Mouse (Mus musculus): ENCODE measurements at regions not wholly inside any gene's neighbourhood (a gene's known extent, or its start where the extent isn't known, plus 50 kb on each side); places are given as distances from the start of the nearest gene placed in this dataset.

DNA sequence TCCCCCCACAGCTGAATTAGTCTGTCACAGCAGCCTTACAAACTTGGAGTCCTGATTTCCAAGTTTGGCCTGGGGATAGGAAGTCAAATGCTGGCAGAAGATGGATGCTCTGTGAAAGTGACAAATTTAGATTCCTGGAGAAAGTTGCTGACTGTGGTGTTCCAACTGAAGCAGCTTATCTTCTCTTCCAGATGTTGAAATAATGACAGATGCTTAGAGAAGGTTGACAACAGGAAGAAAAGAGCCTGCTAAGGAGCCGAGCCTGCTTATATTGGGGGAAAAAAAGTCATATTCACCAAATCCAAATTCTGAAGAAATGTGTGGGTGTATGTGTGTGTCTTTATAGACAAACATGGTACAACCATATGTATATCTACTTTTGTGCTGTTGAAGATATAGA, 1380.4 kb upstream of the Cdh8 start:
- no peak for DNase-seq (ENCODE audit: low read depth, low spot score)

DNA sequence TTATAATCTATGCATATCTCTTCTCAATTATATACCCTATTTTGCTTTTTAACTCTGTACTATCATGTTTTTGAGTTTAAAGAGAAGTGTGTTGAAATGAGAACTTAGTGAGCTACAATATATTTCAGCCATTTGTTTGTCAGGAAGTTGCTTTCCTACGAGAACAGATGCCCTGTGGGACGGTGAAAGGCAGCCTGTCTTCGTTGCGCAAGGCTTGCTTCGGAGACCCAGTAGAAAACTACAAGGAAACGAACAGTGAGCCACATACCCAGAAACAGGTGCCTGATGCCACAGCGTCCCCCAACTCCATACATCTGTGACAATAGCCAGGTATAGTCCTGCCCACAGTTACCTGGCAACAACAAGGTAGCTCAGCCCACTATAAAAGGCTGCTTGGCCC, 1377.7 kb upstream of the Cdh8 start:
- DNase-seq (ENCODE audit: low read depth, low spot score) = no peak

DNA sequence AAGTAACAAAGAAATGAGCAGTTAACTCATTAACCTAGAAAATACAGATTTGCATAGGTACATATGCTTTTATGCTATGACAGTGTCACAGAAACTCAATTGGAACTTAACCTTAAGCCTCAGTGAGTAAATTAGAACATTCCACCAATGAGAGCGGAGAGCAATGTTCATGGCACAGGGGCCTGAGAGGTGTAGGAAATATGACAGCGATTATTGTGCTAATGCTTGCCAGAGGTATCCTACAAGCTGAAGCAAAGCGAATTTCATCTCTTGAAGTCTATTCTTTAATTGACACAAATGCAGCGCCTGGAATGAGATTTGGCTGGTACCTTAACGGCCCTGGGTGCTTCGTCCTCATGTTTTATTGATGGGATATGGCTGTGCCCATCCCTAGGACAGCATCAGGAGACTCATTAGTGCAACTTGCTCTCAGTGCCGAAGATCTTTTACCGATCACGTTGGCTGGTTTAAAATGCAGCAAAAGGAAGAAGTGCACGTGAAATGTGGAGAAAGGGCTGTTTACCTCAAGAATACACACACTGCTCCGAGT, 1374.4 kb upstream of the Cdh8 start:
- DNase-seq (ENCODE audit: low read depth, low spot score) = no peak

- DNase-seq (ENCODE audit: low read depth, low spot score) = no peak
Observed at GRCm38 (mm10) chr8:100788132-100788531, 1371.9 kb upstream of the Cdh8 start.

DNA sequence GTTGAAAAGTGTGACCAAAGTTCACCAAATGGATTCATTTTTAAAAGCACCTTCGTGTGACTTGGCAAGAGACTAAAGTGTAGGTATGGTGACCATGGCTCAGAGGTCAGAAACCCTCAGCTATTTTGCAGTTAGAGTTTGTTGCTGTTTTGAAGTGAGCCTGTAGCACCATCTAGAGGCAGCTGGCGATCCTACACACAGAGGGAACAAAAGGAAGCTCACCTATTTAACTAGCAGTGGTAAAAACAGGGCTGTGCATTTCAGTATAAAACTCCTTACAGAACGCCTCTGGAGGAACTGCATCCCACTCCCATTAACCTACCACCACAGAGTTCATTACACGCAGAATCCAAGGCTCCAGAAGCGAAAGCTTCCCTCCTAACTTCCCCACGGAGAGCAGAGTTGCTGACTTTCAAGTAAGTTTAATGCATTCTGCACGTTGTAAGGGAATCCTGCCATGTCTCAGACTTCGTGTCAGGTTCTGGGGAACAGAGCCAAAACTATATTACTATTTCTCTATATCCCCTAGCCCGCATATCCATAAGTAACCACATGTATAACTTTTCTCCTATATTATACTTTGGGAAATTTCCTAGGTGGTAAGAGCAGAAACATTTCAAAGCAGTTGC, 1356.6 kb upstream of the Cdh8 start:
- DNase-seq (ENCODE audit: low read depth, low spot score) = peak; percentile 34

DNA sequence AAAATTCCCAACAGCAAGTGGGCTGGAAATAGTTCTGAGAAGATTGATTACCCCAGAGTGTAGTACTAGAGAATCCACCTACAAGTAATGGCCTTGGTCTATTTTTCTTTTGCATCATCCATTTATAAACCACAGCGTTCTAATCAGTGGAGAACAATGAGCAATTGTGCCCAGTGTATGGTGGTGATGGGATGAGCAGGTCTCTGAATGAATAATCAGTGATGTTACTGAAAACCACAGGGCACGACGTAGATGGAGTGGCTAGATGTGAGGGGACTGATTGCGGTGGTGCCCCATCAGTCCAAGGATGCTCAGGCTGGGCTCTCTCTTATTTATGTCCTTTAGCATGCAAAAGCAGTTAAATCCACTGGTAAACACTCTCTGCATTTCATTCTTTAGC, 1353.3 kb upstream of the Cdh8 start:
- no peak for DNase-seq (ENCODE audit: low read depth, low spot score)

DNA sequence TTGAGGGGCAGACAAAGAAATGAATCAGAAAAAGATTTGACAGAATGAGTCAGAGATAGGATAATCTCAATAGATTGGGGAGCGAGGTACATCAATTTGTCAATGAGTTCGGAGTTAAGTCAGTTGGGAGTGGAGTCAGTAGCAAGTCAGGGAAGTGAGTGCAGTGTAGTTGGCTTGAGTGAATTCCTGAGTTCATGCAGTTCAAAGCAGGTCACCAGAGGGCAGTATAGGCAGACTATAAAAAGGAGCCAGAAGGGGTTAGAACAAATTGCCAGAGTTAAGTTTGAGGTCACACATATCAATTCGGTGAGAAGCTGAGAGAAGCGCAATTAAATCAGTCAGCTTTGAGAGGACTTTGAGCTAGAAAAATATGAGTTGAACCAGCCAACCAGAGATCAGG, 1317.7 kb upstream of the Cdh8 start:
- DNase-seq (ENCODE audit: low read depth, low spot score) = no peak

GRCm38 (mm10) chr8:100702365-100702764, 1286.1 kb upstream of the Cdh8 start:
- DNase-seq (ENCODE audit: low read depth, low spot score) = no peak

DNA sequence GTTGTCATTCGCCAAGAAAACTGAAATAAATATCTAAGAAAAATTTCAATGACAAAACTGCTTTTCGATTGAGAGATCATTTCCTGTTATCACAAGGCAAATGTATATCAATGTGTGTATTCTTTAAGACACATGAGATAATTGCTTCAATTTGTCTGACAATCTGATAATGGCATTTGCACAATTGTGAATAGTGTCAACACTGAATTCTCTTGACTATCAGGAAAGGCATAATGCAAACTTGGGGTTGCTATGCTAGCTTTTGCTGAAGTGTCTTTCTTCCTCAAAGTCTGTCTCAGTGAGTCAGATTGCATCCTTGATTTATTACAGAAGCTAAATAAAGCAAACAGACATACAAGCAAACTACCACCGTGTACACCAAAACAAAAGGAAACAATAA, 1278.8 kb upstream of the Cdh8 start:
- DNase-seq (ENCODE audit: low read depth, low spot score) = no peak

- no peak for DNase-seq (ENCODE audit: low read depth, low spot score)
Observed at GRCm38 (mm10) chr8:100678580-100678979, 1262.3 kb upstream of the Cdh8 start.

Data from telencephalon, adult 2 months (tissue).